Mouse (Mus musculus) cortical plate, adult 2 months (tissue): Measurements from ENCODE around the gene Rragd.
A peak's percentile ranks its signal among the peaks of the same experiment; 100 is the strongest.

ENCODE experiments used
- CTCF ChIP-seq: fragments of 200-500 bp; IDR thresholded peaks from 2 replicates; pipeline ENCODE4 v1.5.1; 2011; ENCODE audit warnings: mild to moderate bottlenecking, control low read depth, low read length; ENCODE audit not compliant: insufficient read depth; ENCODE audit errors: extremely low read depth
- POLR2A ChIP-seq: fragments of 200-500 bp; IDR thresholded peaks from 2 replicates; pipeline ENCODE4 v1.6.1; 2011; ENCODE audit warnings: mild to moderate bottlenecking, low read length, control low read depth; ENCODE audit not compliant: insufficient read depth; ENCODE audit errors: extremely low read depth

DNA sequence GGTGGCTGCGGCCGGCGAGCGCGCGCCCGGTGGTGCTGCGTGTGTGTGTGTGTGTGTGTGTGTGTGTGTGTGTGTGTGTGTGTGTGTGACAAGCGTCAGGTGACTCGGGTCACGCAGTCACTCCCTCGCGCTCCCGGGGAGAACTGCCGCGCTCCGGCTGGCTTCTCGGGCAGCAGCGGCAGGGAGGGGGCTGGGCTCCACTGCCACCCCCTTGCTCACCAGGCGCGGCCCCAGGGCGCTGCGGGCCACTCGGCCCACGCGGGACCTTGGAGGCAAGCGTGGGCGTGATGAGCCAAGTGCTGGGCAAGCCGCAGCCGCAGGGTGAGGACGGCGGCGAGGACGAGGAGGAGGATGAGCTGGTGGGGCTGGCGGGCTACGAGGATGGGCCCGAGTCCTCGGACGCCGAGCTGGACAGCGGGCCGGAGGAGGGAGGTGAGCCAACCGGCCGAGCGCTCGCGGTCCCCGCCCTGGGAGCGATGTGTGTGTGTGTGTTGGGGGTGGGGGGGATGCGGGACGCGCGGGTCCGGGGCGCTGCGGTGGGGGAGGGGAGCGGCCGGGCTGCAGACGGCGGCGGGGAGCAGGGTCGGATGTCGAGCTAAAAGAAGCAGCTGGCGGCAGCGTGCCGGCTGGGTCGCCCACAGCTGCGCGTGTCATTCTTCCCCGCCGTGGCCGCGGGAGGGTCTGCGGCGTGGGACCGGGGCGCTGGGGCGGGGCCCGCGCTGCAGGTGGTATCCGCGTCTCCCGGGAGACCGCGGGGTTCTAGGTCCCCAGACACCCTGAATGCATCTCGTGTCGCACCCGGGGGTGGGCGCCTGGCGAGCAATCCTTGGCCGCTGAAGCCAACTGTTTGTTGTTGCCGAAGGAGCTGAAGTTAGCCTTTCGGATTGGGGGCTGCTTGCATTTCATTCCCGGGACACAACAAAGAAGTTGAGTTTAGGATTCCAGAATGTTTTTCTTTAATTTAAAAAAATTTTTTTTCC, 629 bp downstream of the Rragd start:
- TF ChIP-seq CTCF, result no peak
- TF ChIP-seq POLR2A, result 0 out of 2 replicates have a peak, but pooled peaks have one; percentile 15
